Mouse (Mus musculus) frontal cortex, postnatal 10 days (tissue): ENCODE measurements around the gene Gm5592.
"Not testable (repeated sequence)": the region's sequence is repeated elsewhere in the genome, so short reads cannot be mapped to it uniquely, and the experiment has no call there.

ENCODE experiments used
- DNase-seq, 2 experiments: peaks; one replicate each; pipeline ENCODE4 v3.0.0; 2022; ENCODE audit warnings: low spot score in 2 of 2, mixed read lengths in 1 of 2

Gm5592 gene

DNA sequence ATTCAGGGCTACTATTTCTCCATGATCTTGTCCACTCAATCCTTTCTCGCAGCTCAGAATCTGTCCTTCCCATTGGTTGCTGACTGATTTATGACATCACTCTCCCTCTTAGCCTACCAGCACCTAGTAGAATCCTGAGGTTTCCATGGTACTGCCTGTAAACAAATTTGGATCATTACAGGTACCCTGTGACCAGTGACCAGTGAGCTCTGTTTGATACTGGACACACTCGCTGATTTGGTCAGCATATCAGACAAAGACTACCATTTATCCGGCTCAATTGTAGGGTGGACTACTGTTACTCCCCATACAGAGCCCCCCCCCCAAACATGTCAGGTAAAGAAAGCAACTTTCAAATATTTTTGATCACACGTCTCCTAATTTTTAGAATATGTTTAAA lies at the start of gene Gm5592:
Gm5592 (plus strand) TSS at position 301 of the 400 bp plus-strand sequence.
- not testable (repeated sequence) for DNase-seq

DNA sequence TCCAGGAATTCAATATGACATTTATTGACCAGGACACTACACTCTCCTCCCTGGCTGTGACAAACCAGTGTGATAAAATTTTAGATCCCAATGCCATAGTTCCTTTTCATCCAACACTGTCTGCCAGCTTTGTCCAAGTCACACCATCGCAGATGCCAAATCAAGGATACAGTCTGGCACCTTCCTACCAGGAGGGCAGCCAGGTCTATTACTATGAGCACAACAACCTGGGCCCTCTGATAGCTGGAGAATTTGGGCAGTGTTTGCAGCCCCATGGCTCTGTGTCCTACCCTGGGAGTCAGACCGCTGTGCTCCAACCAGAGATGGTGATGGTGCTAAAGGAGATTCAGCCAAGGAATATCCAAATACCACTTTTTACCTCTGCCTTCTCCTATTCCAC lies 2.2 kb downstream of the Gm5592 start:
- not testable (repeated sequence) for DNase-seq

DNA sequence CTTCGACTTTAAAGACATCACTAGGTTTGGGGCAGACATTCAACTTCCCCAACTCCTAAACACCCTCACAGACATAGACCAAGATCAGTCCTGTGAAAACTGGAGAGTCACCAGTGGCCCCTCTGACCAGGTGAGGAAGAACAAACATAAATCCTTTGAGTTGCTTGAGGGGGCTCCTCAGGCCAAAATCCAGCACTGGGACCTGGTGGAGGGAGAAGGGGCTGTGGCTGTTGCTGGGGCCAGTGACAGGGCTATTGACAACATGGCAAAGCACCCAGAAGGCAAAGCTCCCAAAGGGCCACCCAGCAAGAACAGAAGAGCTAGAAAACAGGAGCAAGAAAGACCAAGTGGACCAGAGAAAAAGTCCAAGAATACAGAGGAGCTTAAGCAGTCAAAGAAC lies 4.2 kb downstream of the Gm5592 start:
- not testable (repeated sequence) for DNase-seq

DNA sequence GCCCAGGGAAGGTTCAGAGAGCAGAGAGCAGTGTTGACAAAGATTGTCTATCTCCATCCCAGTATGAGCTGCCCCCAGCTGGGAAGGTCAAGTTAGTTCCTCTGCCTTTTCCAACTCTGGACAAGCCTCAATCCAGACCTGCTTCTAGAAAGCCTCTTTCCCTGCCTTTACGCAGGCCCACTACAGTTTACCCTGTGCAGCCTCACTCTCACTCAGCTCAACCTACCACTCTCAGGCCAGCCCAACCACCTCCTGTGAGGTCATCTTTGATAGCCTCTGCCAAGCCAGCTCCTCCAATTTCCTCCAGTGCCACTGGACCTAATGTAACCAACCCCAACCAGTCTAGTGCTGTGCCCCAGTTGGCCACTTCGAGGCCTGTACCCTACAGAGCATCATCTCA lies 4.9 kb downstream of the Gm5592 start:
- DNase-seq = not testable (repeated sequence)

DNA sequence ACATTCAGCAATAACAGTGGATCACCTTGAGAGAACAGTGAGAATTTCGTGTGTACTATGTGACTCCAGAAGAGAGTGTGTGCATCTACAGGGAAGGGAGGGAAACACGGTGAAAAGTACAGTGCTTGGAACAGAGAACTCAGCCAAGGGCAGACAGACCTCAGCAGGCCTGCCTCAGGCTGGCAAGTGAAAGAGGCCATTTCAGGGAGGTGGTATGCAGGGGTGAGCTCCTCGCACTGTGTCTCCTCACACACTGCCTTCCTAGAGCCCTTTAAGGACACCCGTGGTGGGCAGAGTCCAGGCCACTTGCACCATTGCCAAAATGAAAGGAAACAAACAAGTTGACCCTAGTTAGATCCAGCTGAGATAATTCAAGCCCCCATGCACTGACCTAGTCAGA lies 40.0 kb downstream of the Gm5592 start:
- DNase-seq = no peak
